Mouse (Mus musculus): ENCODE results near the gene 1500009C09Rik.

The 1500009C09Rik gene

GRCm38 (mm10) chr15:82252097-82252496 is at the start of gene 1500009C09Rik:
Gene 1500009C09Rik (plus strand): TSS chr15:82252397.
- DNase-seq (ENCODE audit: low read depth, low spot score), result no peak

- DNase-seq (ENCODE audit: low read depth, low spot score), result no peak
Measured at GRCm38 (mm10) chr15:82203090-82203489, 49.1 kb upstream of the 1500009C09Rik start.

- no peak for DNase-seq (ENCODE audit: low read depth, low spot score)
Measured at GRCm38 (mm10) chr15:82203611-82204351, 48.4 kb upstream of the 1500009C09Rik start.

GRCm38 (mm10) chr15:82204680-82205371 is 47.4 kb upstream of the 1500009C09Rik start:
- no peak for DNase-seq (ENCODE audit: low read depth, low spot score)

GRCm38 (mm10) chr15:82206365-82207104 is 45.7 kb upstream of the 1500009C09Rik start:
- no peak for DNase-seq (ENCODE audit: low read depth, low spot score)

- no peak for DNase-seq (ENCODE audit: low read depth, low spot score)
Measured at GRCm38 (mm10) chr15:82207105-82207459, 45.1 kb upstream of the 1500009C09Rik start.

GRCm38 (mm10) chr15:82207504-82208219 is 44.5 kb upstream of the 1500009C09Rik start:
- no peak for DNase-seq (ENCODE audit: low read depth, low spot score)

GRCm38 (mm10) chr15:82208307-82208706 is 43.9 kb upstream of the 1500009C09Rik start:
- no peak for DNase-seq (ENCODE audit: low read depth, low spot score)

- DNase-seq (ENCODE audit: low read depth, low spot score), result no peak
Measured at GRCm38 (mm10) chr15:82209295-82210050, 42.7 kb upstream of the 1500009C09Rik start.

- DNase-seq (ENCODE audit: low read depth, low spot score), result no peak
Measured at GRCm38 (mm10) chr15:82210801-82211200, 41.4 kb upstream of the 1500009C09Rik start.

- DNase-seq (ENCODE audit: low read depth, low spot score), result no peak
Measured at GRCm38 (mm10) chr15:82211281-82211680, 40.9 kb upstream of the 1500009C09Rik start.

- no peak for DNase-seq (ENCODE audit: low read depth, low spot score)
Measured at GRCm38 (mm10) chr15:82211911-82212751, 40.1 kb upstream of the 1500009C09Rik start.

GRCm38 (mm10) chr15:82212752-82213063 is 39.5 kb upstream of the 1500009C09Rik start, which contains the start of gene Shisa8:
Gene Shisa8 (minus strand): TSS chr15:82212815.
- DNase-seq (ENCODE audit: low read depth, low spot score), result no peak

- DNase-seq (ENCODE audit: low read depth, low spot score), result no peak
Measured at GRCm38 (mm10) chr15:82213222-82213621, 39.0 kb upstream of the 1500009C09Rik start.

- no peak for DNase-seq (ENCODE audit: low read depth, low spot score)
Measured at GRCm38 (mm10) chr15:82215332-82216046, 36.7 kb upstream of the 1500009C09Rik start.

- no peak for DNase-seq (ENCODE audit: low read depth, low spot score)
Measured at GRCm38 (mm10) chr15:82216142-82216827, 35.9 kb upstream of the 1500009C09Rik start.

GRCm38 (mm10) chr15:82217039-82217438 is 35.2 kb upstream of the 1500009C09Rik start:
- no peak for DNase-seq (ENCODE audit: low read depth, low spot score)

- DNase-seq (ENCODE audit: low read depth, low spot score), result no peak
Measured at GRCm38 (mm10) chr15:82217980-82218379, 34.2 kb upstream of the 1500009C09Rik start.

All from forelimb bud, embryonic 11.5 days (tissue).